Mouse (Mus musculus) heart, embryonic 14.5 days (tissue): ENCODE results near the gene Cdr2l. TPM values are rescaled to one million over a fixed set of nuclear protein-coding genes. Genes with fewer than 3 reads are reported as not detected.

Experiments used
- ATAC-seq: fragments of 200-750 bp; cut with Nextera tagmentation; 2 replicates; pipeline ENCODE4 v1.8.0; 2017; ENCODE audit warnings: low read depth, moderate TSS enrichment; ENCODE audit not compliant: insufficient number of reproducible peaks, insufficient read depth, low FRiP score
- H3K27ac ChIP-seq, 2 experiments: fragments of 200-500 bp in 1 of 2; fragments of 300-500 bp in 1 of 2; sonication (generic) in 1 of 2; replicated peaks in 1 of 2; 2 replicates each; pipeline ENCODE4 v1.5.1; 2012 to 2014; ENCODE audit warnings: low read depth in 2 of 2, low read length in 2 of 2, control low read depth in 1 of 2, mild to moderate bottlenecking in 1 of 2, mixed read lengths in 1 of 2; ENCODE audit not compliant: control insufficient read depth in 1 of 2, insufficient read depth in 1 of 2
- H3K27me3 ChIP-seq: fragments of 300-500 bp; sonication (generic); 2 replicates; pipeline ENCODE4 v1.6.1; 2014; ENCODE audit warnings: mild to moderate bottlenecking, low read length, control low read depth; ENCODE audit not compliant: control insufficient read depth, insufficient read depth
- H3K36me3 ChIP-seq: fragments of 300-500 bp; sonication (generic); 2 replicates; pipeline ENCODE4 v1.6.1; 2014; ENCODE audit warnings: mild to moderate bottlenecking, control low read depth, low read length, mixed read lengths; ENCODE audit not compliant: control insufficient read depth, insufficient read depth
- H3K4me1 ChIP-seq, 2 experiments: fragments of 200-500 bp in 1 of 2; fragments of 300-500 bp in 1 of 2; sonication (generic) in 1 of 2; 2 replicates each; pipeline ENCODE4 v1.6.1; 2012 to 2014; ENCODE audit warnings: low read length in 2 of 2, control low read depth in 1 of 2, mixed read lengths in 1 of 2; ENCODE audit not compliant: control insufficient read depth in 2 of 2, insufficient read depth in 2 of 2
- H3K4me2 ChIP-seq: fragments of 300-500 bp; sonication (generic); 2 replicates; pipeline ENCODE4 v1.6.1; 2014; ENCODE audit warnings: mild to moderate bottlenecking, low read length
- H3K4me3 ChIP-seq, 2 experiments: fragments of 200-500 bp in 1 of 2; fragments of 300-500 bp in 1 of 2; sonication (generic) in 1 of 2; 2 replicates each; pipeline ENCODE4 v1.5.1; 2012 to 2014; ENCODE audit warnings: low read length in 2 of 2, mild to moderate bottlenecking in 2 of 2, control low read depth in 1 of 2, low read depth in 1 of 2, moderate library complexity in 1 of 2; ENCODE audit not compliant: control insufficient read depth in 1 of 2, insufficient read depth in 1 of 2
- H3K9ac ChIP-seq: fragments of 300-500 bp; sonication (generic); 2 replicates; pipeline ENCODE4 v1.6.1; 2014; ENCODE audit warnings: mild to moderate bottlenecking, low read length
- H3K9me3 ChIP-seq: fragments of 300-500 bp; sonication (generic); 2 replicates; pipeline ENCODE4 v1.6.1; 2016; ENCODE audit warnings: low read length, control low read depth; ENCODE audit not compliant: control insufficient read depth
- WGBS: fragments of 180-500 bp; shearing (Covaris S2); extraction: QIAGEN DNeasy Blood & Tissue Kit; methylation state at CpG from one replicate; pipeline ENCODE4 v1.1.7; 2014; 5-methylcytosine and 5-hydroxymethylcytosine counted together
- polyA plus RNA-seq: library from polyadenylated mRNA; unstranded; fragments of >200 nt; fragmentation: Nextera tagmentation; extraction: Ambion mirVana; gene quantifications from 2 replicates; pipeline ENCODE4 v1.2.1, GENCODE M21; 2014

Cdr2l gene
- polyA plus RNA-seq, 1 experiment from 2014 or later = 10.5 TPM

GRCm38 (mm10) chr11:115435596-115436337 is 54.1 kb downstream of the Cdr2l start:
- Histone ChIP-seq H3K4me2 (peak overlapping the region; percentile 81), H3K36me3 (peaks cover 21% of the 10 kb centered on the region), H3K4me3 (peak overlapping the region; percentile 38 to 42), H3K9ac (peak overlapping the region; percentile 72), H3K27me3 (no peaks in the 10 kb centered on the region), H3K9me3 (peaks cover 7% of the 10 kb centered on the region), H3K27ac (no peak overlapping the region), H3K4me1 (peaks cover 6 to 12% of the 10 kb centered on the region in 2 experiments; a peak in 3 of 4 replicates)
- WGBS = 6% methylated on average over 31 of the region's 31 CpGs
- ATAC-seq = no peak; the same call in 1 of the 2 replicates

GRCm38 (mm10) chr11:115437571-115438122 is 55.9 kb downstream of the Cdr2l start:
- no peak for ATAC-seq
- Histone ChIP-seq H3K4me3 (no peak overlapping the region), H3K27ac (no peak overlapping the region), H3K9me3 (peaks cover 7% of the 10 kb centered on the region), H3K9ac (no peak overlapping the region), H3K27me3 (no peaks in the 10 kb centered on the region), H3K4me2 (no peak overlapping the region), H3K4me1 (peaks cover 6 to 12% of the 10 kb centered on the region in 2 experiments; a peak in 3 of 4 replicates), H3K36me3 (peaks cover 2% of the 10 kb centered on the region; the same call in 1 of the 2 replicates)
- WGBS = 73% methylated on average over 5 of the region's 5 CpGs

GRCm38 (mm10) chr11:115439326-115439725 is 57.6 kb downstream of the Cdr2l start:
- Histone ChIP-seq H3K4me1 (peaks cover 6 to 12% of the 10 kb centered on the region in 2 experiments; a peak in 3 of 4 replicates), H3K27ac (no peak overlapping the region), H3K4me3 (no peak overlapping the region), H3K4me2 (no peak overlapping the region), H3K27me3 (no peaks in the 10 kb centered on the region), H3K9ac (no peak overlapping the region), H3K36me3 (no peaks in the 10 kb centered on the region), H3K9me3 (peaks cover 7% of the 10 kb centered on the region)
- no peak for ATAC-seq
- WGBS = 74% methylated on average over 3 of the region's 3 CpGs

- no peak within 1 kb of the TSS for H3K4me2 ChIP-seq
- WGBS = 92% methylated on average over 9 of the region's 9 CpGs
Measured at GRCm38 (mm10) chr11:115439906-115440595, 58.3 kb downstream of the Cdr2l start, which contains the start of gene Trim80. Gene Trim80 (plus strand): TSS chr11:115440545.

GRCm38 (mm10) chr11:115441417-115441816 is 59.7 kb downstream of the Cdr2l start:
- Histone ChIP-seq H3K4me2 (no peak overlapping the region), H3K36me3 (no peaks in the 10 kb centered on the region), H3K4me3 (no peak overlapping the region), H3K27ac (no peak overlapping the region), H3K9me3 (peaks cover 7% of the 10 kb centered on the region), H3K4me1 (peaks cover 2 to 4% of the 10 kb centered on the region in 2 experiments), H3K9ac (no peak overlapping the region), H3K27me3 (no peaks in the 10 kb centered on the region)
- 42% methylated on average over 15 of the region's 15 CpGs for WGBS
- ATAC-seq = no peak

More at GRCm38 (mm10) chr11:115439906-115440595, 58.3 kb downstream of the Cdr2l start, which contains the start of gene Trim80:
- Histone ChIP-seq H3K27me3 (no peaks in the 10 kb centered on the region), H3K4me1 (peaks cover 6 to 12% of the 10 kb centered on the region in 2 experiments; a peak in 3 of 4 replicates), H3K9me3 (peaks cover 7% of the 10 kb centered on the region), H3K4me3 (no peak within 1 kb of the TSS), H3K36me3 (no peaks in the 10 kb centered on the region), H3K27ac (no peak within 1 kb of the TSS), H3K9ac (no peak within 1 kb of the TSS)
- no peak for ATAC-seq

Other genes starting within 250 kb of the Cdr2l start
- gene Cd300lf, start 247.9 kb upstream of the Cdr2l start, polyA plus RNA-seq = 0.22 and 0.61 TPM in 2 replicates
- gene Slc9a3r1, start 218.6 kb upstream of the Cdr2l start, polyA plus RNA-seq = 18.0 and 21.9 TPM in 2 replicates
- 6.5 and 8.4 TPM in 2 replicates for gene Tmem104, start 194.4 kb upstream of the Cdr2l start, polyA plus RNA-seq
- 16.5 and 16.6 TPM in 2 replicates for gene Nat9, start 194.1 kb upstream of the Cdr2l start, polyA plus RNA-seq
- 0.15 TPM in 1 of 2 replicates, not detected in the other for gene Grin2c, start 114.7 kb upstream of the Cdr2l start, polyA plus RNA-seq
- gene Fdxr, start 104.9 kb upstream of the Cdr2l start, polyA plus RNA-seq = 9.3 and 9.4 TPM in 2 replicates
- 0.94 and 1.2 TPM in 2 replicates for gene Fads6, start 84.3 kb upstream of the Cdr2l start, polyA plus RNA-seq
- not detected in 2 replicates for gene Otop2, start 74.8 kb upstream of the Cdr2l start, polyA plus RNA-seq
- 0.05 TPM in 1 of 2 replicates, not detected in the other for gene Ush1g, start 59.9 kb upstream of the Cdr2l start, polyA plus RNA-seq
- not detected in 2 replicates for gene Otop3, start 47.2 kb upstream of the Cdr2l start, polyA plus RNA-seq
- 7.4 and 7.8 TPM in 2 replicates for gene Hid1, start 14.2 kb upstream of the Cdr2l start, polyA plus RNA-seq
- gene Mrpl58, start 21.8 kb downstream of the Cdr2l start, polyA plus RNA-seq = 191 and 195 TPM in 2 replicates
- 2,259 and 2,271 TPM in 2 replicates for gene Atp5h, start 38.0 kb downstream of the Cdr2l start, polyA plus RNA-seq
- gene Kctd2, start 38.2 kb downstream of the Cdr2l start, polyA plus RNA-seq = 19.3 and 23.5 TPM in 2 replicates
- gene Trim80, start 58.6 kb downstream of the Cdr2l start, polyA plus RNA-seq = 0.14 TPM in 1 of 2 replicates, not detected in the other
- 0.08 and 0.26 TPM in 2 replicates for gene Slc16a5, start 80.6 kb downstream of the Cdr2l start, polyA plus RNA-seq
- 5.5 and 7.5 TPM in 2 replicates for gene Armc7, start 93.8 kb downstream of the Cdr2l start, polyA plus RNA-seq
- 54.5 and 56.2 TPM in 2 replicates for gene Nt5c, start 109.9 kb downstream of the Cdr2l start, polyA plus RNA-seq
- 511 and 538 TPM in 2 replicates for gene Jpt1, start 132.5 kb downstream of the Cdr2l start, polyA plus RNA-seq
- gene Sumo2, start 154.4 kb downstream of the Cdr2l start, polyA plus RNA-seq = 600 and 636 TPM in 2 replicates
- gene Nup85, start 182.5 kb downstream of the Cdr2l start, polyA plus RNA-seq = 85.2 and 89.3 TPM in 2 replicates
- gene Mrps7, start 222.0 kb downstream of the Cdr2l start, polyA plus RNA-seq = 79.9 and 87.4 TPM in 2 replicates
- 16.1 and 17.2 TPM in 2 replicates for gene Gga3, start 222.1 kb downstream of the Cdr2l start, polyA plus RNA-seq
- 31.7 and 32.3 TPM in 2 replicates for gene Mif4gd, start 231.1 kb downstream of the Cdr2l start, polyA plus RNA-seq
- 42.8 and 46.0 TPM in 2 replicates for gene Slc25a19, start 246.4 kb downstream of the Cdr2l start, polyA plus RNA-seq